Mouse (Mus musculus) liver, embryonic 13.5 days (tissue): ENCODE data around the gene Pak4. TPM values are rescaled to one million over a fixed set of nuclear protein-coding genes. Genes with fewer than 3 reads are reported as not detected.

Experiments
- ATAC-seq: fragments of 200-750 bp; cut with Nextera tagmentation; 2 replicates; pipeline ENCODE4 v1.8.0; 2017; ENCODE audit warnings: low read depth, mild to moderate bottlenecking, moderate number of reproducible peaks, moderate library complexity
- DNase-seq: peaks from one replicate; pipeline ENCODE4 v3.0.0; 2022
- H3K27ac ChIP-seq: fragments of 300-500 bp; sonication (generic); 2 replicates; pipeline ENCODE4 v1.5.1; 2015; ENCODE audit warnings: moderate library complexity, mild to moderate bottlenecking, inconsistent platforms
- H3K27me3 ChIP-seq: fragments of 300-500 bp; sonication (generic); 2 replicates; pipeline ENCODE4 v1.6.1; 2015; ENCODE audit warnings: mild to moderate bottlenecking, inconsistent platforms
- H3K36me3 ChIP-seq: fragments of 300-500 bp; sonication (generic); 2 replicates; pipeline ENCODE4 v1.6.1; 2015; ENCODE audit warnings: mild to moderate bottlenecking, inconsistent platforms
- H3K4me1 ChIP-seq: fragments of 300-500 bp; sonication (generic); replicated peaks from 2 replicates; pipeline ENCODE4 v1.6.1; 2015; ENCODE audit warnings: inconsistent platforms
- H3K4me2 ChIP-seq: fragments of 300-500 bp; sonication (generic); 2 replicates; pipeline ENCODE4 v1.6.1; 2015; ENCODE audit warnings: inconsistent platforms, mild to moderate bottlenecking, moderate library complexity
- H3K4me3 ChIP-seq: fragments of 300-500 bp; sonication (generic); replicated peaks from 2 replicates; pipeline ENCODE4 v1.5.1; 2015; ENCODE audit warnings: mild to moderate bottlenecking, inconsistent platforms
- H3K9ac ChIP-seq: fragments of 300-500 bp; sonication (generic); 2 replicates; pipeline ENCODE4 v1.6.1; 2015; ENCODE audit warnings: mild to moderate bottlenecking, inconsistent platforms
- H3K9me3 ChIP-seq: fragments of 300-500 bp; sonication (generic); replicated peaks from 2 replicates; pipeline ENCODE4 v1.6.1; 2016; ENCODE audit warnings: inconsistent platforms
- WGBS: fragments of 180-500 bp; shearing (Covaris S2); methylation state at CpG from one replicate; pipeline ENCODE4 v1.1.7; 2015; ENCODE audit not compliant: insufficient replicate concordance; 5-methylcytosine and 5-hydroxymethylcytosine counted together
- polyA plus RNA-seq: library from polyadenylated mRNA; unstranded; fragments of >200 nt; fragmentation: Nextera tagmentation; extraction: Ambion mirVana; gene quantifications from 2 replicates; pipeline ENCODE4 v1.2.1, GENCODE M21; 2015

Gene Pak4
- polyA plus RNA-seq, 1 experiment from 2014 or later: 16.2 TPM

GRCm38 (mm10) chr7:28586663-28587411 is 11.1 kb downstream of the Pak4 start:
- H3K36me3 ChIP-seq: peaks cover 8% of the 10 kb centered on the region; the same call in 1 of the 2 replicates
- DNase-seq: no peak

GRCm38 (mm10) chr7:28585001-28585400 is 13.0 kb downstream of the Pak4 start:
- Histone ChIP-seq H3K4me2 (peak overlapping the region; percentile 69), H3K9ac (peak overlapping the region; percentile 77), H3K9me3 (no peaks in the 10 kb centered on the region), H3K27ac (peak overlapping the region; percentile 97), H3K27me3 (no peaks in the 10 kb centered on the region), H3K4me3 (peak overlapping the region; percentile 10), H3K36me3 (peaks cover 7% of the 10 kb centered on the region; the same call in 1 of the 2 replicates), H3K4me1 (peaks cover 97% of the 10 kb centered on the region)
- DNase-seq (no peak), ATAC-seq (no peak)
- WGBS: 81% methylated on average over 6 of the region's 6 CpGs

More at GRCm38 (mm10) chr7:28586663-28587411, 11.1 kb downstream of the Pak4 start:
- 81% methylated on average over 6 of the region's 6 CpGs for WGBS
- peak overlapping the region; percentile 34; the same call in 1 of the 2 replicates for H3K9ac ChIP-seq
- H3K4me2 ChIP-seq: no peak overlapping the region
- H3K4me1 ChIP-seq: peaks cover 97% of the 10 kb centered on the region
- no peaks in the 10 kb centered on the region for H3K9me3 ChIP-seq
- no peaks in the 10 kb centered on the region for H3K27me3 ChIP-seq
- ATAC-seq: no peak
- H3K4me3 ChIP-seq: no peak overlapping the region
- peak overlapping the region; percentile 37; the same call in 1 of the 2 replicates for H3K27ac ChIP-seq

GRCm38 (mm10) chr7:28584468-28584867 is 13.5 kb downstream of the Pak4 start:
- DNase-seq: no peak
- H3K9ac ChIP-seq: peak overlapping the region; percentile 77
- H3K27me3 ChIP-seq: no peaks in the 10 kb centered on the region
- peaks cover 97% of the 10 kb centered on the region for H3K4me1 ChIP-seq
- no peaks in the 10 kb centered on the region for H3K9me3 ChIP-seq
- H3K4me2 ChIP-seq: peak overlapping the region; percentile 69
- 31% methylated on average over 4 of the region's 4 CpGs for WGBS
- peak overlapping the region; percentile 97 for H3K27ac ChIP-seq
- peaks cover 10% of the 10 kb centered on the region; the same call in 1 of the 2 replicates for H3K36me3 ChIP-seq
- peak; percentile 52 for ATAC-seq
- H3K4me3 ChIP-seq: peak overlapping the region; percentile 35; the same call in 1 of the 2 replicates

GRCm38 (mm10) chr7:28583570-28584344 is 14.2 kb downstream of the Pak4 start:
- Histone ChIP-seq H3K27ac (peak overlapping the region; percentile 97), H3K4me2 (peak overlapping the region; percentile 69), H3K9ac (peak overlapping the region; percentile 77), H3K4me1 (peaks cover 99% of the 10 kb centered on the region), H3K9me3 (no peaks in the 10 kb centered on the region), H3K36me3 (peaks cover 14% of the 10 kb centered on the region; the same call in 1 of the 2 replicates), H3K27me3 (no peaks in the 10 kb centered on the region), H3K4me3 (peak overlapping the region; percentile 35)
- ATAC-seq (peak; percentile 64), DNase-seq (peak; percentile 54)
- WGBS: 46% methylated on average over 8 of the region's 8 CpGs

GRCm38 (mm10) chr7:28582841-28583240 is 15.1 kb downstream of the Pak4 start:
- no peaks in the 10 kb centered on the region for H3K9me3 ChIP-seq
- H3K27ac ChIP-seq: peak overlapping the region; percentile 97
- peak overlapping the region; percentile 77 for H3K9ac ChIP-seq
- no peaks in the 10 kb centered on the region for H3K27me3 ChIP-seq
- DNase-seq: no peak
- H3K4me1 ChIP-seq: peaks cover 100% of the 10 kb centered on the region
- H3K36me3 ChIP-seq: peaks cover 14% of the 10 kb centered on the region; the same call in 1 of the 2 replicates
- peak overlapping the region; percentile 69 for H3K4me2 ChIP-seq
- H3K4me3 ChIP-seq: peak overlapping the region; percentile 35
- no peak for ATAC-seq
- WGBS: 20% methylated on average over 11 of the region's 11 CpGs

GRCm38 (mm10) chr7:28581721-28582120 is 16.3 kb downstream of the Pak4 start:
- Histone ChIP-seq H3K9me3 (no peaks in the 10 kb centered on the region), H3K27ac (peak overlapping the region; percentile 97), H3K27me3 (no peaks in the 10 kb centered on the region), H3K36me3 (peaks cover 14% of the 10 kb centered on the region; the same call in 1 of the 2 replicates), H3K4me1 (peaks cover 100% of the 10 kb centered on the region), H3K4me2 (peak overlapping the region; percentile 69), H3K9ac (peak overlapping the region; percentile 77), H3K4me3 (peak overlapping the region; percentile 35)
- DNase-seq: peak; percentile 79
- peak; percentile 90 for ATAC-seq
- WGBS: 15% methylated on average over 4 of the region's 4 CpGs

- WGBS: 80% methylated on average over 5 of the region's 5 CpGs
- no peak overlapping the region for H3K4me3 ChIP-seq
- H3K27me3 ChIP-seq: no peaks in the 10 kb centered on the region
- H3K9ac ChIP-seq: peak overlapping the region; percentile 42; the same call in 1 of the 2 replicates
- H3K9me3 ChIP-seq: no peaks in the 10 kb centered on the region
- H3K36me3 ChIP-seq: peaks cover 14% of the 10 kb centered on the region; the same call in 1 of the 2 replicates
- DNase-seq (no peak), ATAC-seq (no peak)
- H3K4me2 ChIP-seq: no peak overlapping the region
- peak overlapping the region; percentile 85 for H3K27ac ChIP-seq
- peaks cover 100% of the 10 kb centered on the region for H3K4me1 ChIP-seq
Observed at GRCm38 (mm10) chr7:28579826-28580225, 18.2 kb downstream of the Pak4 start.

GRCm38 (mm10) chr7:28578543-28579053 is 19.4 kb downstream of the Pak4 start:
- 70% methylated on average over 5 of the region's 5 CpGs for WGBS
- peak overlapping the region; percentile 61 for H3K9ac ChIP-seq

GRCm38 (mm10) chr7:28577826-28578542 is 20.0 kb downstream of the Pak4 start:
- 77% methylated on average over 9 of the region's 9 CpGs for WGBS
- peaks cover 14% of the 10 kb centered on the region for H3K36me3 ChIP-seq
- H3K9me3 ChIP-seq: no peaks in the 10 kb centered on the region
- H3K4me1 ChIP-seq: peaks cover 100% of the 10 kb centered on the region
- no peaks in the 10 kb centered on the region for H3K27me3 ChIP-seq
- no peak overlapping the region for H3K4me2 ChIP-seq
- H3K9ac ChIP-seq: peak overlapping the region; percentile 61; the same call in 1 of the 2 replicates
- peak overlapping the region; percentile 85 for H3K27ac ChIP-seq
- DNase-seq (no peak), ATAC-seq (no peak)
- no peak overlapping the region for H3K4me3 ChIP-seq

More at GRCm38 (mm10) chr7:28578543-28579053, 19.4 kb downstream of the Pak4 start:
- DNase-seq (no peak), ATAC-seq (no peak)
- Histone ChIP-seq H3K4me2 (no peak overlapping the region), H3K9me3 (no peaks in the 10 kb centered on the region), H3K36me3 (peaks cover 14% of the 10 kb centered on the region; the same call in 1 of the 2 replicates), H3K27me3 (no peaks in the 10 kb centered on the region), H3K27ac (peak overlapping the region; percentile 85), H3K4me1 (peaks cover 100% of the 10 kb centered on the region), H3K4me3 (no peak overlapping the region)

- H3K27ac ChIP-seq: peak overlapping the region; percentile 85
- H3K9ac ChIP-seq: peak overlapping the region; percentile 61
- no peaks in the 10 kb centered on the region for H3K9me3 ChIP-seq
- peak overlapping the region; percentile 55 for H3K4me2 ChIP-seq
- peaks cover 100% of the 10 kb centered on the region for H3K4me1 ChIP-seq
- H3K36me3 ChIP-seq: peaks cover 14% of the 10 kb centered on the region
- H3K27me3 ChIP-seq: no peaks in the 10 kb centered on the region
- H3K4me3 ChIP-seq: peak overlapping the region; percentile 22; the same call in 1 of the 2 replicates
- peak; percentile 57 for DNase-seq
- WGBS: 36% methylated on average over 5 of the region's 5 CpGs
- ATAC-seq: peak; percentile 79
Observed at GRCm38 (mm10) chr7:28576271-28576914, 21.6 kb downstream of the Pak4 start.
